Mouse (Mus musculus) kidney, embryonic 15.5 days (tissue): Measurements from ENCODE around the gene Gnaq. TPM values are rescaled to one million over a fixed set of nuclear protein-coding genes. Genes with fewer than 3 reads are reported as not detected.

Experiments
- ATAC-seq: fragments of 200-750 bp; cut with Nextera tagmentation; replicated peaks from 2 replicates; pipeline ENCODE4 v1.8.0; 2017; ENCODE audit warnings: moderate TSS enrichment; ENCODE audit not compliant: low FRiP score
- H3K27ac ChIP-seq: fragments of 300-500 bp; sonication (generic); 2 replicates; pipeline ENCODE4 v1.5.1; 2015; ENCODE audit warnings: mild to moderate bottlenecking, inconsistent platforms
- H3K27me3 ChIP-seq: fragments of 300-500 bp; sonication (generic); 2 replicates; pipeline ENCODE4 v1.6.1; 2015; ENCODE audit warnings: inconsistent platforms
- H3K36me3 ChIP-seq: fragments of 300-500 bp; sonication (generic); 2 replicates; pipeline ENCODE4 v1.6.1; 2015; ENCODE audit warnings: inconsistent platforms
- H3K4me1 ChIP-seq: fragments of 300-500 bp; sonication (generic); 2 replicates; pipeline ENCODE4 v1.6.1; 2015; ENCODE audit warnings: inconsistent platforms
- H3K4me2 ChIP-seq: fragments of 300-500 bp; sonication (generic); 2 replicates; pipeline ENCODE4 v1.6.1; 2015; ENCODE audit warnings: moderate library complexity, mild to moderate bottlenecking, inconsistent platforms
- H3K4me3 ChIP-seq: fragments of 300-500 bp; sonication (generic); replicated peaks from 2 replicates; pipeline ENCODE4 v1.5.1; 2015; ENCODE audit warnings: mild to moderate bottlenecking, inconsistent platforms
- H3K9ac ChIP-seq: fragments of 300-500 bp; sonication (generic); 2 replicates; pipeline ENCODE4 v1.6.1; 2015; ENCODE audit warnings: mild to moderate bottlenecking, inconsistent platforms
- H3K9me3 ChIP-seq: fragments of 300-500 bp; sonication (generic); replicated peaks from 2 replicates; pipeline ENCODE4 v1.6.1; 2016; ENCODE audit warnings: inconsistent platforms
- WGBS: fragments of 180-500 bp; shearing (Covaris S2); methylation state at CpG from one replicate; pipeline ENCODE4 v1.1.7; 2015; ENCODE audit warnings: mixed read lengths; 5-methylcytosine and 5-hydroxymethylcytosine counted together
- polyA plus RNA-seq: library from polyadenylated mRNA; unstranded; fragments of >200 nt; fragmentation: Nextera tagmentation; extraction: Ambion mirVana; gene quantifications from 2 replicates; pipeline ENCODE4 v1.2.1, GENCODE M21; 2015

The Gnaq gene
- polyA plus RNA-seq, 1 experiment from 2014 or later: 36.2 TPM

- no peak for ATAC-seq
These were observed 195.6 kb downstream of the Gnaq start for GRCm38 (mm10) chr19:16328074-16328850.

DNA sequence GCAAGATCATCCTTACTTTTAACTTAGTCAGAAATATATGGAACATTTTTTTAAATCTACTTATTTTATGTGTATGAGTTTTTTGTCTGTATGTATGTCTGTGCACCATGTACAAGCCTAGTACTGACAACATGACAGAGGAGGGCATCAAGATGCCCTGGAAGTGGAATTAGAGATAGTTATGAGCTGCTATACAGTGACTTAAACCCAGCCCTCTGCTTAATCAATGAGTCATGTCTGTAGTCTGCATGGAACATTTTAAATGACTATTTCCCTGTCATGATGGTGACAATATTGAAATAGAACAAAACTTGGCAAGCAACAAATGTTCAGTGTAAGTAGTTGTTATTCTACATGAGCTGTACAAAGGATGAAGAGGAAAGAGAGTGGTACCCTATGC is 196.4 kb downstream of the Gnaq start:
- H3K9ac ChIP-seq: no peak overlapping the region
- peaks cover 48% of the 10 kb centered on the region for H3K4me1 ChIP-seq
- H3K27ac ChIP-seq: no peak overlapping the region
- no peaks in the 10 kb centered on the region for H3K9me3 ChIP-seq
- no peak for ATAC-seq
- no peaks in the 10 kb centered on the region for H3K27me3 ChIP-seq
- no peak overlapping the region for H3K4me3 ChIP-seq
- H3K36me3 ChIP-seq: peaks cover 10% of the 10 kb centered on the region
- H3K4me2 ChIP-seq: no peak overlapping the region

More at GRCm38 (mm10) chr19:16328074-16328850, 195.6 kb downstream of the Gnaq start:
- Histone ChIP-seq H3K4me2 (peak overlapping the region; percentile 7; the same call in 1 of the 2 replicates), H3K4me3 (no peak overlapping the region), H3K36me3 (peaks cover 3% of the 10 kb centered on the region; the same call in 1 of the 2 replicates), H3K4me1 (peaks cover 50% of the 10 kb centered on the region), H3K9ac (no peak overlapping the region), H3K9me3 (no peaks in the 10 kb centered on the region), H3K27ac (peak overlapping the region; percentile 74), H3K27me3 (no peaks in the 10 kb centered on the region)
- WGBS: 64% methylated on average over 7 of the region's 7 CpGs

- H3K4me1 ChIP-seq: peaks cover 43% of the 10 kb centered on the region
- H3K4me2 ChIP-seq: no peak overlapping the region
- no peak for ATAC-seq
- no peak overlapping the region for H3K27ac ChIP-seq
- H3K36me3 ChIP-seq: peaks cover 14% of the 10 kb centered on the region
- no peaks in the 10 kb centered on the region for H3K27me3 ChIP-seq
- no peak overlapping the region for H3K4me3 ChIP-seq
- H3K9me3 ChIP-seq: no peaks in the 10 kb centered on the region
- WGBS: 87% methylated on average over 6 of the region's 6 CpGs
- no peak overlapping the region for H3K9ac ChIP-seq
These were observed 197.0 kb downstream of the Gnaq start for GRCm38 (mm10) chr19:16329648-16330047.

DNA sequence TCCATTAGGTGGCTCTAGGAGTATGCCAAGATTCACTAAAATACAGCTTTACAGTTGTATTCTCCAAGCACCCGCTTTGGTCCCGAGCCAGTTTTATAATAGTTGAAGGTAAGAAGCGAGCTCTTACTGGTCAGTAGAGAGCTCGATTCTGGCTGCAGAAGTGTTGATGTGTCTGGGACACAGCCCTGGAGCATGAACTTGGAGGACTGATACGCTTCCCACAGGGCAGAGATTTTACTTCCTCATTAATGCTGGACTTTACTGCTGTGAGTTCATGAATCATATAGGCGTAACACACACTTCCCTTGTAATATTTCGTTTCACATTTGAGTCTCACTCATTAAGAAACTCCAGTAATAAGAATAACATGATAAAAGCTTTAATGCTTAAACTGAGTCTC is 197.5 kb downstream of the Gnaq start:
- Histone ChIP-seq H3K9me3 (no peaks in the 10 kb centered on the region), H3K9ac (no peak overlapping the region), H3K4me3 (no peak overlapping the region), H3K27ac (no peak overlapping the region), H3K4me2 (no peak overlapping the region), H3K27me3 (no peaks in the 10 kb centered on the region), H3K4me1 (peaks cover 40% of the 10 kb centered on the region), H3K36me3 (peaks cover 18% of the 10 kb centered on the region)
- ATAC-seq: no peak
- 74% methylated on average over 7 of the region's 7 CpGs for WGBS

- 93% methylated on average over 6 of the region's 6 CpGs for WGBS
- H3K4me1 ChIP-seq: peaks cover 31% of the 10 kb centered on the region
- no peak overlapping the region for H3K9ac ChIP-seq
- H3K27ac ChIP-seq: no peak overlapping the region
- no peak for ATAC-seq
- no peaks in the 10 kb centered on the region for H3K27me3 ChIP-seq
- H3K36me3 ChIP-seq: peaks cover 25% of the 10 kb centered on the region
- H3K9me3 ChIP-seq: no peaks in the 10 kb centered on the region
- no peak overlapping the region for H3K4me3 ChIP-seq
- no peak overlapping the region for H3K4me2 ChIP-seq
These were observed 198.4 kb downstream of the Gnaq start for GRCm38 (mm10) chr19:16331047-16331446.

DNA sequence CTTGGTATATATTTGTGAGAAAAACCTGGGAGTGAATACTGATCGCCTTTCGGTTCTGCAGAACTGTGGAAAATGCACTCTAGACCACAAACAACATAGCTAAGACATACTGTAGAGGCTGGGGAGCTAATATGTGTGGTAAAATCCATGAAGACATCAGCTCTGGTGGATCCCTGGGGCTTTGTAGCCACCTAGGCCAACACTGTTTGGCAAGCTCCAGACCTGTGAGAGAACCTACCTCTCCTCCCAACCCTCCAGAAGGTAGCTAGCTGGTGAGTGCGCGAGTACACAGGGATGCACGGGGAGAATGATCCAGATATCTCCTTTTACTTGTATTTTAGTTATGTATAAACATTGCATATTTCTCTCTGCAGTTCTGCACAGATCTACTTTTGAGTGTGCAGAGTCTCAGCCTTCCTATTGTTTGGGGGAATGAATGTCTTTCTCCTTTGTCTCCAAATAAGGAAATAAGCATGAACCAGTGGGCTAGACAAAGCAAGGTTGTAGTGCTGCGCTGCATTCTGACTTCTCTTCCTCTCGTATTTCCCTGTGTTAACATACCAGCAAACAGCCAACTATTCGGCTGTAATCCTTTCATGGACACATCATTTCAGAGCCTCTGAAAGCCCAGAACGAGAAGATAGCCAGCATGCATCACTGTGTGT is 205.4 kb downstream of the Gnaq start:
- no peaks in the 10 kb centered on the region for H3K9me3 ChIP-seq
- no peak overlapping the region for H3K27ac ChIP-seq
- ATAC-seq: no peak
- WGBS: 84% methylated on average over 9 of the region's 9 CpGs
- peaks cover 32% of the 10 kb centered on the region for H3K36me3 ChIP-seq
- no peak overlapping the region for H3K9ac ChIP-seq
- no peak overlapping the region for H3K4me2 ChIP-seq
- H3K27me3 ChIP-seq: no peaks in the 10 kb centered on the region
- H3K4me3 ChIP-seq: no peak overlapping the region
- no peaks in the 10 kb centered on the region for H3K4me1 ChIP-seq

DNA sequence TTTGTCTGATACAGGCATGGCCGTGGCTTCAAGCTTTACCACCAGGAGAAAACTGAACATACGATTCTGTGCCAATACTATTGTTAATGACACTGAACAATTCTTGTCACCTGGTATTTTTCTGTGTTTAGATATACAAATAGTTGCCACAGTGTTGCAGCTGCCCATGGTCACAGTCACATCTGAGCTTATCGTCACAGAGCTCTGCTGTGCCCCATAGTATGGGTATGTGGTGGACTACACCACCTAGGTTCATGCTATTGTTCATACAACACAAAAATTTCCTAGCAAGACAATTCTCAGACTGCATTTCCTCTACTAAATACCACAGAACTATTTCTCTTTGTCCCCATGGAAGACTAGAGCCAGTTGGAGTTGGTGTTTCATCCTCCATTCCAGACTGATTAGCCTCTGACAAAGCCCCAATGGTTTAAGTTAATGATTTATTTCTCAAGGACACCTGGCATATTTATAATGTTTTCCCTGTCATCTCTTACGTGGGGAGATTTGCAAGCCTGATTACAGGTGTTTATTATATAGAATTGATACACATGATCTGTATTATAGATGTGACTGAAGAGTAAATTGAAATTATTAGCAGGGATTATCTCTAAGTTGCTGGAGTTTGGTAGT is 207.4 kb downstream of the Gnaq start:
- H3K9me3 ChIP-seq: no peaks in the 10 kb centered on the region
- no peak overlapping the region for H3K4me3 ChIP-seq
- H3K4me1 ChIP-seq: no peaks in the 10 kb centered on the region
- WGBS: 85% methylated on average over 4 of the region's 4 CpGs
- no peak overlapping the region for H3K27ac ChIP-seq
- H3K9ac ChIP-seq: no peak overlapping the region
- H3K4me2 ChIP-seq: no peak overlapping the region
- H3K27me3 ChIP-seq: no peaks in the 10 kb centered on the region
- peaks cover 18% of the 10 kb centered on the region for H3K36me3 ChIP-seq
- ATAC-seq: no peak

- WGBS: 68% methylated on average over 2 of the region's 2 CpGs
- Histone ChIP-seq H3K9me3 (no peaks in the 10 kb centered on the region), H3K27ac (no peak overlapping the region), H3K9ac (no peak overlapping the region), H3K4me3 (no peak overlapping the region), H3K27me3 (no peaks in the 10 kb centered on the region), H3K4me1 (no peaks in the 10 kb centered on the region), H3K36me3 (peaks cover 19% of the 10 kb centered on the region), H3K4me2 (no peak overlapping the region)
- no peak for ATAC-seq
These were observed 210.1 kb downstream of the Gnaq start for GRCm38 (mm10) chr19:16342702-16343101.

DNA sequence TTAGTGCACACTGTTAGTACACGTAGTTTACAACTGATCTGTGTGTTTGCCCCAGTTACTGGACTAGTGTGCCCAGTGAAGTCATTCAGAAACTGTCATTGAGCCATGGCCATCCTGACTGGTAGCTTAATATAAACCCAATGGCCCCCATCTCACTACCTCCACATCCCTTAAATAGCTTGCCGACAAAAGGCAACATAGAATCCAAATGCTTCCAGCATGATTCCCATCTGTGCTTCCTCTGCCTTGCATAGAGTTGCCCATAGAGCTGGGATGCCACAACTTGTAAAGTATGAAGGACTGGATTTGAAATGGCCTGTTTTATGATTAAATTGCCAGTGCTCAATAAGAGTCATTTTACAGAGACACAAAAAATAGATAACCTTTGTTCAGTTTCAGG is 212.9 kb downstream of the Gnaq start:
- Histone ChIP-seq H3K4me1 (no peaks in the 10 kb centered on the region), H3K9me3 (no peaks in the 10 kb centered on the region), H3K4me2 (no peak overlapping the region), H3K27me3 (no peaks in the 10 kb centered on the region), H3K4me3 (no peak overlapping the region), H3K27ac (no peak overlapping the region), H3K9ac (no peak overlapping the region), H3K36me3 (peaks cover 33% of the 10 kb centered on the region)
- WGBS: 89% methylated on average over 2 of the region's 2 CpGs
- no peak for ATAC-seq

DNA sequence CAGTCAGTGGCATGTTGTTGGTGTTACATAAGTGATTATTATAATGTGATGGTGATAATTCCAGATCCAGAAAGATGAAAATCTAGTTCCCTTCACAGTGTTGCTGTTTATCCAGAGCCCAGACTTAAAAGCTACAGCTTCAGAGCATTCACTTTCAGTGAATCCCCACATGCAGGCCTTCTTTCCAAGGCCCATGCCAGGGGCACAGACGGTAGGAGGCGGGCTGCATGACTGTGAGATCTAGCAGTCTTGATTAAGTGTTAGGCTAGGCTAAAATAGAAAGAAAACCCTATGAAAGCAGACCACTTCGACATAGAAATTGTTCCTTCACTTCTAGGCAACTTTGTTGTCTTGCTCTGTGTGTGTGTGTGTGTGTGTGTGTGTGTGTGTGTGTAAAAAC is 214.4 kb downstream of the Gnaq start:
- Histone ChIP-seq H3K27ac (no peak overlapping the region), H3K9me3 (no peaks in the 10 kb centered on the region), H3K36me3 (peaks cover 29% of the 10 kb centered on the region), H3K4me3 (no peak overlapping the region), H3K4me2 (no peak overlapping the region), H3K27me3 (no peaks in the 10 kb centered on the region), H3K9ac (no peak overlapping the region), H3K4me1 (no peaks in the 10 kb centered on the region)
- 83% methylated on average over 3 of the region's 3 CpGs for WGBS
- no peak for ATAC-seq

- H3K4me3 ChIP-seq: no peak overlapping the region
These were observed 221.1 kb downstream of the Gnaq start for GRCm38 (mm10) chr19:16353701-16354136.

DNA sequence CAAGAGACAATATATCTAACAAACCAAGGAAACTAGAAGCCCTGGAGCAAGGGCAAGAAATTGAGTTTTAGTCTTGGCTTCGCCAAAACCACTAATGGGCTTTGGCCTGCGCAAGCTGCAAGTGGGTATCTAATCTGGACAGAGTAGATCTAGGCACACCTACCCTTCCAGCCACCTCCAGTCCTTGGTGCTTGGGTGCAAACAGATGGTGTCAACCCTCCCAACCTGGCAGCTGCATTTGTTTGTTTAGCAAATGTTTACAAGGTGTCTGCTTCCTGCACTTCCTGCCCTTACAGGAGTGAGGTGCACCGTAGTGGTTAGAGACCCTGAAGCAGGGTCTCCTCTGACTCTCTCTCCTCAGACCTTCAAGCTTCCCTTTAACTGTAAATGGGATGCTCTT is 225.5 kb downstream of the Gnaq start:
- Histone ChIP-seq H3K27me3 (no peaks in the 10 kb centered on the region), H3K4me3 (no peak overlapping the region), H3K9me3 (no peaks in the 10 kb centered on the region), H3K9ac (no peak overlapping the region), H3K4me2 (no peak overlapping the region), H3K27ac (no peak overlapping the region), H3K4me1 (peaks cover 8% of the 10 kb centered on the region; the same call in 1 of the 2 replicates), H3K36me3 (peaks cover 10% of the 10 kb centered on the region)
- no peak for ATAC-seq
- WGBS: 72% methylated on average over 3 of the region's 3 CpGs

More at GRCm38 (mm10) chr19:16353701-16354136, 221.1 kb downstream of the Gnaq start:
- no peak overlapping the region for H3K27ac ChIP-seq
- H3K9me3 ChIP-seq: no peaks in the 10 kb centered on the region
- H3K4me1 ChIP-seq: peaks cover 8% of the 10 kb centered on the region; the same call in 1 of the 2 replicates
- H3K9ac ChIP-seq: no peak overlapping the region
- no peaks in the 10 kb centered on the region for H3K27me3 ChIP-seq
- H3K4me2 ChIP-seq: no peak overlapping the region
- 0 out of 2 replicates have a peak, but pooled peaks cover 4% of the 10 kb centered on the region for H3K36me3 ChIP-seq
- ATAC-seq: no peak
